Mouse (Mus musculus): ENCODE data around the gene Slc6a9.

The Slc6a9 gene

GRCm38 (mm10) chr4:117882701-117883691, 48.7 kb downstream of the Slc6a9 start, which contains the start of gene B4galt2:
TSS of gene B4galt2 (minus strand) at chr4:117883487.
- peak; percentile 67 for DNase-seq

GRCm38 (mm10) chr4:117884146-117884545, 49.8 kb downstream of the Slc6a9 start:
- no peak for DNase-seq

- no peak for DNase-seq
Measured at GRCm38 (mm10) chr4:117885093-117885492, 50.8 kb downstream of the Slc6a9 start.

GRCm38 (mm10) chr4:117885994-117886393, 51.7 kb downstream of the Slc6a9 start:
- DNase-seq, result no peak

GRCm38 (mm10) chr4:117886644-117887043, 52.3 kb downstream of the Slc6a9 start:
- no peak for DNase-seq

- peak; percentile 93 for DNase-seq
Measured at GRCm38 (mm10) chr4:117887133-117887532, 52.8 kb downstream of the Slc6a9 start, which contains the start of gene Atp6v0b. TSS of gene Atp6v0b (minus strand) at chr4:117887333.

- no peak for DNase-seq
Measured at GRCm38 (mm10) chr4:117887920-117888319, 53.6 kb downstream of the Slc6a9 start.

GRCm38 (mm10) chr4:117889471-117889870, 55.2 kb downstream of the Slc6a9 start:
- no peak for DNase-seq

GRCm38 (mm10) chr4:117890031-117890430, 55.7 kb downstream of the Slc6a9 start:
- DNase-seq, result no peak

GRCm38 (mm10) chr4:117890750-117891149, 56.4 kb downstream of the Slc6a9 start:
- no peak for DNase-seq

- peak; percentile 79 for DNase-seq
Measured at GRCm38 (mm10) chr4:117891738-117892161, 57.4 kb downstream of the Slc6a9 start, which contains the start of gene Dph2. TSS of gene Dph2 (minus strand) at chr4:117892032.

GRCm38 (mm10) chr4:117893376-117893775, 59.1 kb downstream of the Slc6a9 start:
- no peak for DNase-seq

GRCm38 (mm10) chr4:117894601-117895000, 60.3 kb downstream of the Slc6a9 start:
- no peak for DNase-seq

GRCm38 (mm10) chr4:117895339-117895738, 61.0 kb downstream of the Slc6a9 start:
- DNase-seq, result no peak

- peak; percentile 62 for DNase-seq
Measured at GRCm38 (mm10) chr4:117896031-117896430, 61.7 kb downstream of the Slc6a9 start.

- no peak for DNase-seq
Measured at GRCm38 (mm10) chr4:117898111-117898510, 63.8 kb downstream of the Slc6a9 start.

GRCm38 (mm10) chr4:117904094-117904493, 69.8 kb downstream of the Slc6a9 start:
- no peak for DNase-seq

- DNase-seq, result peak; percentile 54
Measured at GRCm38 (mm10) chr4:117904761-117905160, 70.5 kb downstream of the Slc6a9 start.

- no peak for DNase-seq
Measured at GRCm38 (mm10) chr4:117906196-117906595, 71.9 kb downstream of the Slc6a9 start.

GRCm38 (mm10) chr4:117908834-117909453, 74.6 kb downstream of the Slc6a9 start:
- no peak for DNase-seq

GRCm38 (mm10) chr4:117912131-117912561, 77.8 kb downstream of the Slc6a9 start:
- peak; percentile 69 for DNase-seq

- DNase-seq, result peak; percentile 44
Measured at GRCm38 (mm10) chr4:117912685-117913273, 78.5 kb downstream of the Slc6a9 start.

- peak; percentile 82 for DNase-seq
Measured at GRCm38 (mm10) chr4:117913421-117913820, 79.1 kb downstream of the Slc6a9 start.

Measured in cerebellum, adult 8-10 months (tissue).